Mouse (Mus musculus): ENCODE measurements around the gene Mas1. TPM values are rescaled to one million over a fixed set of nuclear protein-coding genes. Genes with fewer than 3 reads are reported as not detected.

The Mas1 gene
- polyA plus RNA-seq, 1 experiment from 2014 or later: 0.18 TPM

GRCm38 (mm10) chr17:12796633-12797032 lies 71.3 kb downstream of the Mas1 start:
- H3K4me2 ChIP-seq (ENCODE audit: low read depth, low read length): no peak overlapping the region
- H3K4me3 ChIP-seq (ENCODE audit: low read depth, low read length): no peak overlapping the region
- 80% methylated on average over 3 of the region's 3 CpGs for WGBS
- H3K27me3 ChIP-seq (ENCODE audit: control insufficient read depth, insufficient read depth, low read length): no peaks in the 10 kb centered on the region
- no peak overlapping the region for H3K27ac ChIP-seq (replicated peaks; ENCODE audit: low read depth, low read length)
- H3K9ac ChIP-seq (replicated peaks; ENCODE audit: low read length): no peak overlapping the region
- ATAC-seq (replicated peaks; ENCODE audit: insufficient number of reproducible peaks, low FRiP score, low TSS enrichment, low read depth) (no peak), DNase-seq (ENCODE audit: low spot score) (no peak)
- no peaks in the 10 kb centered on the region for H3K36me3 ChIP-seq (replicated peaks; ENCODE audit: control insufficient read depth, insufficient read depth, low read depth, low read length)
- H3K4me1 ChIP-seq (ENCODE audit: control insufficient read depth, insufficient read depth, low read length): peaks cover 3% of the 10 kb centered on the region
- H3K9me3 ChIP-seq (replicated peaks; ENCODE audit: control insufficient read depth, low read length): no peaks in the 10 kb centered on the region

GRCm38 (mm10) chr17:12793660-12794406 lies 74.1 kb downstream of the Mas1 start:
- DNase-seq (ENCODE audit: low spot score) (peak; percentile 37), ATAC-seq (replicated peaks; ENCODE audit: insufficient number of reproducible peaks, low FRiP score, low TSS enrichment, low read depth) (0 out of 2 replicates have a peak, but pooled peaks have one; percentile 31)
- Histone ChIP-seq H3K4me3 (ENCODE audit: low read depth, low read length) (no peak overlapping the region), H3K27ac (replicated peaks; ENCODE audit: low read depth, low read length) (peak overlapping the region; percentile 72), H3K9ac (replicated peaks; ENCODE audit: low read length) (no peak overlapping the region), H3K27me3 (ENCODE audit: control insufficient read depth, insufficient read depth, low read length) (no peaks in the 10 kb centered on the region), H3K4me2 (ENCODE audit: low read depth, low read length) (no peak overlapping the region), H3K9me3 (replicated peaks; ENCODE audit: control insufficient read depth, low read length) (no peaks in the 10 kb centered on the region), H3K4me1 (ENCODE audit: control insufficient read depth, insufficient read depth, low read length) (peaks cover 13% of the 10 kb centered on the region), H3K36me3 (replicated peaks; ENCODE audit: control insufficient read depth, insufficient read depth, low read depth, low read length) (no peaks in the 10 kb centered on the region)
- 43% methylated on average over 8 of the region's 8 CpGs for WGBS

GRCm38 (mm10) chr17:12792422-12793206 lies 75.3 kb downstream of the Mas1 start:
- WGBS: 69% methylated on average over 11 of the region's 11 CpGs
- no peak for DNase-seq (ENCODE audit: low spot score)
- H3K4me1 ChIP-seq (ENCODE audit: control insufficient read depth, insufficient read depth, low read length): peaks cover 13% of the 10 kb centered on the region
- no peaks in the 10 kb centered on the region for H3K36me3 ChIP-seq (replicated peaks; ENCODE audit: control insufficient read depth, insufficient read depth, low read depth, low read length)
- ATAC-seq (replicated peaks; ENCODE audit: insufficient number of reproducible peaks, low FRiP score, low TSS enrichment, low read depth): no peak
- no peaks in the 10 kb centered on the region for H3K27me3 ChIP-seq (ENCODE audit: control insufficient read depth, insufficient read depth, low read length)
- H3K27ac ChIP-seq (replicated peaks; ENCODE audit: low read depth, low read length): no peak overlapping the region
- H3K4me2 ChIP-seq (ENCODE audit: low read depth, low read length): no peak overlapping the region
- H3K4me3 ChIP-seq (ENCODE audit: low read depth, low read length): no peak overlapping the region
- H3K9ac ChIP-seq (replicated peaks; ENCODE audit: low read length): no peak overlapping the region
- no peaks in the 10 kb centered on the region for H3K9me3 ChIP-seq (replicated peaks; ENCODE audit: control insufficient read depth, low read length)

- Histone ChIP-seq H3K4me3 (ENCODE audit: low read depth, low read length) (no peak overlapping the region), H3K36me3 (replicated peaks; ENCODE audit: control insufficient read depth, insufficient read depth, low read depth, low read length) (no peaks in the 10 kb centered on the region), H3K4me2 (ENCODE audit: low read depth, low read length) (no peak overlapping the region), H3K9ac (replicated peaks; ENCODE audit: low read length) (no peak overlapping the region), H3K4me1 (ENCODE audit: control insufficient read depth, insufficient read depth, low read length) (peaks cover 13% of the 10 kb centered on the region), H3K27ac (replicated peaks; ENCODE audit: low read depth, low read length) (peak overlapping the region; percentile 43; the same call in 1 of the 2 replicates), H3K9me3 (replicated peaks; ENCODE audit: control insufficient read depth, low read length) (no peaks in the 10 kb centered on the region), H3K27me3 (ENCODE audit: control insufficient read depth, insufficient read depth, low read length) (no peaks in the 10 kb centered on the region)
- 31% methylated on average over 4 of the region's 4 CpGs for WGBS
- ATAC-seq (replicated peaks; ENCODE audit: insufficient number of reproducible peaks, low FRiP score, low TSS enrichment, low read depth) (no peak), DNase-seq (ENCODE audit: low spot score) (peak; percentile 72)
These were observed 76.5 kb downstream of the Mas1 start for GRCm38 (mm10) chr17:12791420-12791819.

- WGBS: 25% methylated on average over 5 of the region's 5 CpGs
- peaks cover 13% of the 10 kb centered on the region for H3K4me1 ChIP-seq (ENCODE audit: control insufficient read depth, insufficient read depth, low read length)
- no peak for ATAC-seq (replicated peaks; ENCODE audit: insufficient number of reproducible peaks, low FRiP score, low TSS enrichment, low read depth)
These were observed 76.9 kb downstream of the Mas1 start for GRCm38 (mm10) chr17:12791079-12791406.

More at GRCm38 (mm10) chr17:12791079-12791406, 76.9 kb downstream of the Mas1 start:
- no peak overlapping the region for H3K4me3 ChIP-seq (ENCODE audit: low read depth, low read length)
- H3K9ac ChIP-seq (replicated peaks; ENCODE audit: low read length): no peak overlapping the region
- no peak for DNase-seq (ENCODE audit: low spot score)
- no peak overlapping the region for H3K4me2 ChIP-seq (ENCODE audit: low read depth, low read length)
- no peaks in the 10 kb centered on the region for H3K36me3 ChIP-seq (replicated peaks; ENCODE audit: control insufficient read depth, insufficient read depth, low read depth, low read length)
- peak overlapping the region; percentile 43; the same call in 1 of the 2 replicates for H3K27ac ChIP-seq (replicated peaks; ENCODE audit: low read depth, low read length)
- no peaks in the 10 kb centered on the region for H3K27me3 ChIP-seq (ENCODE audit: control insufficient read depth, insufficient read depth, low read length)
- no peaks in the 10 kb centered on the region for H3K9me3 ChIP-seq (replicated peaks; ENCODE audit: control insufficient read depth, low read length)

Small RNA genes within 50 kb of the gene (microRNA-seq; reads per million reads assigned to microRNA genes)
- not detected for gene Gm24085 (ENCODE audit: borderline number of aligned reads)

Other genes starting within 250 kb of the Mas1 start
- not detected in 2 replicates for gene Slc22a1, start 192.3 kb downstream of the Mas1 start, polyA plus RNA-seq (2014; fragmentation: Nextera tagmentation; extraction: Ambion mirVana)
- gene Igf2r, start 98.5 kb downstream of the Mas1 start, polyA plus RNA-seq (2014; fragmentation: Nextera tagmentation; extraction: Ambion mirVana): 19.4 and 19.6 TPM in 2 replicates
- gene Mrgprh, start 7.9 kb upstream of the Mas1 start, polyA plus RNA-seq (2014; fragmentation: Nextera tagmentation; extraction: Ambion mirVana): not detected in 2 replicates
- 1.6 and 2.3 TPM in 2 replicates for gene Pnldc1, start 42.1 kb upstream of the Mas1 start, polyA plus RNA-seq (2014; fragmentation: Nextera tagmentation; extraction: Ambion mirVana)
- gene Tcp1, start 47.6 kb upstream of the Mas1 start, polyA plus RNA-seq (2014; fragmentation: Nextera tagmentation; extraction: Ambion mirVana): 644 and 679 TPM in 2 replicates
- 172 and 188 TPM in 2 replicates for gene Mrpl18, start 48.2 kb upstream of the Mas1 start, polyA plus RNA-seq (2014; fragmentation: Nextera tagmentation; extraction: Ambion mirVana)
- 0.56 and 1.00 TPM in 2 replicates for gene Acat3, start 72.5 kb upstream of the Mas1 start, polyA plus RNA-seq (2014; fragmentation: Nextera tagmentation; extraction: Ambion mirVana)
- 291 and 296 TPM in 2 replicates for gene Acat2, start 92.6 kb upstream of the Mas1 start, polyA plus RNA-seq (2014; fragmentation: Nextera tagmentation; extraction: Ambion mirVana)
- gene Wtap, start 126.0 kb upstream of the Mas1 start, polyA plus RNA-seq (2014; fragmentation: Nextera tagmentation; extraction: Ambion mirVana): 151 and 158 TPM in 2 replicates
- 89.6 and 97.7 TPM in 2 replicates for gene Sod2, start 138.7 kb upstream of the Mas1 start, polyA plus RNA-seq (2014; fragmentation: Nextera tagmentation; extraction: Ambion mirVana)
- not detected in 2 replicates for gene Gpr31b, start 184.2 kb upstream of the Mas1 start, polyA plus RNA-seq (2014; fragmentation: Nextera tagmentation; extraction: Ambion mirVana)
- not detected in 2 replicates for gene Tcp10b, start 193.0 kb upstream of the Mas1 start, polyA plus RNA-seq (2014; fragmentation: Nextera tagmentation; extraction: Ambion mirVana)